Mouse (Mus musculus): ENCODE results near the gene Sntb2.

DNA sequence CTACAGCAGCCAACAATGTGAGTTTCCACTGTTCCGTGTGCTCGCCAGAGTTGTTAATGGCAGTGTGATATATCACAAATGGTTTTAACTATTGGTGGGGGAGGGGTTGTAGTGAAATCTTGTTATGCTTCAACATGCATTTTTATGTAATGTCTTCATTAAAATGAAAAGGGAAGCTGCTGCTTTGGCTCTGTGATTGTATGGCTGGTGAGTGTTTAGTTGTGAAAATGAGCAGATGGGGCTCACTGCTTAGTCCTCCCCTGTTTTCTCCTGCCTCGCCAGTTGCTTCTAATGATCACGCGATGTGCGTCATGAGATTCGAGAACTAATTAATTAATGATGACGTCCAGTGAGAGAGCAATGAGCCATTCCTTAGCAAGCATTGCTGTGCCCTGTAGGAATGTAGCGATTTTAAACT is 49.9 kb downstream of the Sntb2 start:
- TF ChIP-seq CTCF (IDR thresholded peaks at IDR 0.05; ENCODE audit: low read depth) (no peak), EP300 (IDR thresholded peaks at IDR 0.05; ENCODE audit: low read depth) (no peak)

Measured in heart, postnatal 0 days (tissue).